Mouse (Mus musculus): ENCODE data around the gene Paxip1. TPM values are rescaled to one million over a fixed set of nuclear protein-coding genes. Genes with fewer than 3 reads are reported as not detected.

The Paxip1 gene
- 10 to 100 TPM; 40.9 to 47.9 TPM for total RNA-seq (2021)
- long read RNA-seq, full-length matches to known transcripts = 3 of 24 reads
- long read RNA-seq, partial matches to known transcripts = 13 of 24 reads
- long read RNA-seq, other reads (novel, unspliced or antisense) = 8 of 24 reads

DNA sequence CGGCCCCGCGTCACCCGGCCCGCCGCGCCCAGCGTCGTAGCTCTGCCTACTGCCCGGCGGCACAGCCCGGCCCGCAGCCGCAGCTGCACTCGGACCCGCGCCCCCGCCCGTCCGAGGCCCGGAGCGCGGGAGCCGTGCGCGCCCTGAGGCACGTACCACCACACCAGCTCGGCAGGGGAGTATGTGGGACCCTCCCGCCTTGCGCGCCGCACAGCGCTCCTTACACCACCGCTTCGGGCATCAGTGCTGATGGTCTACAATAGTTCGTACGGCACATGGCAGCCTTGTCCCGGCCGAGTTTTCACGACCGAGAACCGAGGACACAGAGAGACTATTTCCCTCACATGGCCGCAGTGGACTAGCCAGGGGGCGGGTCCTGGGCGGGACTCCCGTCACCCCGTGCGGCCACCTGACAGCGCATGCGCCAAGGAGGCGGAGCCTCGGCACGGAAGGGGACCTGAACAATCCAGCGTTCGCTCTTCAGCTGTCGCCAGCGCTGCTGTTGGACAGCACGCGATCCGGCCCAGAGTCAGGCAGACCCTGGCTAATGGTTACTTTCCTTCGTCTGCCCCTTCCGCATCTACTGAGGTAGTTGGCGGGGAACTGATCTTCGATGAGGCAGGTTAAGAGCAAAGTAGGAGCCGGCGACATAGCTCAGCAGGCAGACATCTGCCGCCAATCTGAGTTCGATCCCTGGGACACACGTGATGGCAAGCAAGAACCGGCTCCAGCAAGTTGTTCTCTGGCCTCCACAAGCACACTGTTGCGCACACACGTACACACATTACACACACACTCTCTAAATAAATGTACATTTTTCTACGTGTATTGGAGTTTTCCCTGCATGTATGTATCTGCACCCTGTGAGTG is at the start of gene Paxip1:
Gene Paxip1 (minus strand): TSS at position 389 of the 870 bp plus-strand sequence.
- peak; percentile 95 to 97 for DNase-seq (ENCODE audit: low spot score in 2 of 2)

GRCm38 (mm10) chr5:27838061-27838460 is 46.6 kb upstream of the Paxip1 start:
- no peak for DNase-seq (ENCODE audit: low spot score in 2 of 2)

- no peak for DNase-seq (ENCODE audit: low spot score in 2 of 2)
Measured at GRCm38 (mm10) chr5:27835096-27835495, 43.6 kb upstream of the Paxip1 start.

DNA sequence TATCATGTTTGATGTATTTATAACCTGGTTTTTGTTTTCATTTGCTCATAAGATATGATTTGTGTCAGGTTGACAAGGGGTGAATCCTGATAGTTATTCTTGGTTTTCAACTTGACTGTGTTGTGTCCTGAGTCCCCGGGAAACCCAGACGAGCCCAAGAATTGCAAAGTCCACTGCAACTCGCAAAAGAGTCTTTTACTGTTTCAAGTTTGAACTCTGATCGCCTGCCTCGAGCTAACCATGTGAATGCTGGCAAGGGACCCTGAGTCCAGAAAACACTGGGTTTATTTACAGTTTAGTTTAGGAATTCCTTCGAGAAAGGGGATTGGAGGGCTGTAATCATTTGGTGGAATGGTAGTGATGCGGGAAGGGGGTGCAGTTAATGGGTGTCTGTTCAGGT is 36.5 kb upstream of the Paxip1 start:
- no peak for DNase-seq (ENCODE audit: low spot score in 2 of 2)

GRCm38 (mm10) chr5:27821161-27821560 is 29.7 kb upstream of the Paxip1 start:
- DNase-seq (ENCODE audit: low spot score in 2 of 2) = no peak

- no peak for DNase-seq (ENCODE audit: low spot score in 2 of 2)
Measured at GRCm38 (mm10) chr5:27818840-27819672, 27.6 kb upstream of the Paxip1 start.

GRCm38 (mm10) chr5:27814282-27814681 is 22.8 kb upstream of the Paxip1 start:
- no peak for DNase-seq (ENCODE audit: low spot score in 2 of 2)

GRCm38 (mm10) chr5:27793923-27794322 is 2.4 kb upstream of the Paxip1 start:
- DNase-seq (ENCODE audit: low spot score in 2 of 2) = peak; percentile 75 to 79

- DNase-seq (ENCODE audit: low spot score in 2 of 2) = no peak
Measured at GRCm38 (mm10) chr5:27792531-27793205, 1.2 kb upstream of the Paxip1 start.

DNA sequence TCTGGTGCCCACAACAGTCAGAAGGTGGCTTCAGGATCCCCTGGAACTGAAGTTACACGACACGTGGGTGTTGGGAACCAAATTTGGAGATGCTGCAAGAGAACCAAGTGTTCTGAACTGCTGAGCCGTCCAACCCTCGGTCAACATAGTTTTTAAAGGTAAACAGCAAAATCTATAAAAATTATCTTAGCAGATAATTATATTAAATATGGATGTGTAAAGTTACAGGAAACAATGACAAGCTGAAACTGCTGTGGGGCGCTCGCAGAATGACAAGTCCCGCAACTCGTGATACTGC is 631 bp upstream of the Paxip1 start:
- DNase-seq (ENCODE audit: low spot score in 2 of 2) = no peak

DNA sequence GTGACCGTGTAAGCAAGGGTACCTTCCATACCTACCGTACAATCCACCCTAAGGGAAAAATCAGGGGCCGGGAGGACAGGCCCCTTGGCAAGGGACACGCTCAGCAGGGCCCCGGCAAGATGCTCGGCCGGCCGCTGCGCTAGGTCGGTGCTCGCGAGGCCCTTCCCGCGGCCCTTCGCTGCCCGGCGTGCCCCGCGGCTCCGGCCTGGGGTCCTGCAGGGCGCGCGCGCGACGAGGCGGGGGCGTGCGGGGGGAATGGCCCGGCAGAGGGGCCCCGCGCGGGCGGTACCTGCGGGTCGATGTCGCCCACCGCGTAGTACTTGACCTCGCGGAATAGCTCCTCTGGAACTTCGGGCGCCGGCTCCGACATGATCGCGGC is 592 bp downstream of the Paxip1 start:
- peak; percentile 73 to 87 for DNase-seq (ENCODE audit: low spot score in 2 of 2)

GRCm38 (mm10) chr5:27790086-27790909 is 1.2 kb downstream of the Paxip1 start:
- DNase-seq (ENCODE audit: low spot score in 2 of 2) = no peak

GRCm38 (mm10) chr5:27789586-27789985 is 1.9 kb downstream of the Paxip1 start:
- no peak for DNase-seq (ENCODE audit: low spot score in 2 of 2)

DNA sequence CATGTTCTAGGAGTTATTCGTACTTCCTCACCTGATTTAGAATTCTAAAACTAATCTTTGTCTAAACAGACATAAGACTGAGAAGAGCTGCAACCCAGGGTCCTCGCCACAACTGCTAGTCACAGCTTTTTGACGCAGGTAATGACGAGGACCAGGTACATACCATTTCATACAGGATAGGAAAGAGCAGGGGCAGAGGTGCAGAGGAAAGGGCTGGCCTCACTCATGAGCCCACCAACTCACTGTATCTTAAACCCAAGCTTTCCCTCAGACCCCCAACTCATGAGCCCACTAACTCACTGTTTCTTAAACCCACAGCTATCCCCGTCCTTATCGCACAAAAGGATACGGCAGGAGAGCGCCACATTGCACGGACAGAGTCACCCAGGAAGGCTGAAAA is 8.1 kb downstream of the Paxip1 start:
- DNase-seq (ENCODE audit: low spot score in 2 of 2) = no peak

- no peak for DNase-seq (ENCODE audit: low spot score in 2 of 2)
Measured at GRCm38 (mm10) chr5:27767948-27768347, 23.5 kb downstream of the Paxip1 start.

- DNase-seq (ENCODE audit: low spot score in 2 of 2) = no peak
Measured at GRCm38 (mm10) chr5:27765780-27766179, 25.7 kb downstream of the Paxip1 start.

DNA sequence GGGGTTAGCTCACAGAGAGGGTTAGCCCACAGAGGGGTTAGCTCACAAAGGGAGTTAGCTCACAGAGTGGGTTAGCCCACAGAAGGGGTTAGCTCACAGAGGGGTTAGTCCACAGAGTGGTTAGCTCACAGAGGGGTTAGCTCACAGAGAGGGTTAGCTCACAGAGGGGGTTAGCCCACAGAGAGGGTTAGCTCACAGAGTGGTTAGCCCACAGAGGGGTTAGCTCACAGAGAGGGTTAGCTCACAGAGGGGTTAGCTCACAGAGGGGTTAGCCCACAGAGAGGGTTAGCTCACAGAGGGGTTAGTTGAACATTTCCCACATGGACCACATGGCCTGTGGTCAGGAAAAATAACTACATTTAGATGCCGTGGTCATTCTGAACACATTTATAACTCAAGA is 46.5 kb downstream of the Paxip1 start:
- no peak for DNase-seq (ENCODE audit: low spot score in 2 of 2)

- DNase-seq (ENCODE audit: low spot score in 2 of 2) = no peak
Measured at GRCm38 (mm10) chr5:27739216-27739615, 52.3 kb downstream of the Paxip1 start.

DNA sequence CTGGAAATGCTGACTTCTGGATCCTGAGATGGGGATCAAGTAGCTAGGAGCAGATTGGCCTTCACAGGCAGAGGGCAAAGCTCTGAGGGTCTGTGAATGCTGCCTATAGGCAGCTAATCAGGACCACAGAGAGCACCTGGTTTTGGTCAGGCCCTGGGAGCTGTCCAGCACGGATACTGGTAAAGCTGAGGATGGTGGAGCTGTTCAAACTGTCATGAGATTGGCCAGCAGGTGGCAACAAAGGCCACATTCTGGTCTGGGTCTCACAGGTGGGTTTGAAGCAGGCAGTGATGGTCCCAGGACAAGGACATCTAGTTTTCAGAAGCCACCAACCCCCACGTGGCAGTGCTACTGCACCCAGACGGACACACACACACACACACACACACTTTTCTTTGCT is 54.3 kb downstream of the Paxip1 start:
- DNase-seq (ENCODE audit: low spot score in 2 of 2) = peak; percentile 58 to 64

DNA sequence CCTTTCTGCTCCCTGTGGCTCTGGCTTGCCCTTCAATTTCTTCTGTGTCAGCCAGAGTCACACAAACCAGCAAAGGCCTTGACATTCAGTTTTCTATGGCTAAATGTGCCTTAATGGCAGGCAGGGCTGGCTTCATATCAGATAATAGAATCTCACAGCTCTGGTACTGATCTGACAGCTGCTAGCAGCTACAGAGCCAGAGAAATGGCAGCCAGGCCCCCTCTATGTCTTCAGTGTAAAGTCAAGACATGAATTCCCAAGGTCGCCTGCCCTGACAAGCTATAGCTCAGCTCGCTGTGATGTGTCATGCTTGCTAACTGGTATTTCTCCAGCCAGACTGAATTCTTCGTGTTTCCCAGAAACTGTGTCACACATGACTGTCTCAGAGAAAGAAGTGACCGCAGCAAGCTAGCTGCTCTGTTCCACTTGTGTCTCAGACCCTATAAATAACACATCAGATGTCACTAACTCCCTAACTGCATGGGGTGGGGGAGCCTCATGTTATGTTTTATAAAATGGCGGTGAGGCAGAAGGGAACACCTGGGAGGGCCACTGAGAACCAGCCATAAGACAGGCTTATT is 59.1 kb downstream of the Paxip1 start:
- DNase-seq (ENCODE audit: low spot score in 2 of 2) = peak in 1 of 2 experiments; percentile 26
